Mouse (Mus musculus): ENCODE measurements around the gene Nudt12. TPM values are rescaled to one million over a fixed set of nuclear protein-coding genes. Genes with fewer than 3 reads are reported as not detected.

Nudt12 gene
- not detected in 2 replicates for polyA plus RNA-seq (2012)

GRCm38 (mm10) chr17:59013091-59013459, at the start of gene Nudt12:
Gene Nudt12 (minus strand): TSS chr17:59013372.
- TF ChIP-seq GATA1 (IDR thresholded peaks at IDR 0.05; ENCODE audit: low read length), result no peak

- TF ChIP-seq GATA1 (IDR thresholded peaks at IDR 0.05; ENCODE audit: low read length), result no peak
These were observed 40.1 kb upstream of the Nudt12 start for GRCm38 (mm10) chr17:59053306-59053705.

- no peak for TF ChIP-seq GATA1 (IDR thresholded peaks at IDR 0.05; ENCODE audit: low read length)
These were observed 26.6 kb upstream of the Nudt12 start for GRCm38 (mm10) chr17:59039754-59040153.

GRCm38 (mm10) chr17:59033445-59033844, 20.3 kb upstream of the Nudt12 start:
- TF ChIP-seq GATA1 (IDR thresholded peaks at IDR 0.05; ENCODE audit: low read length), result no peak

GRCm38 (mm10) chr17:59026336-59026735, 13.2 kb upstream of the Nudt12 start:
- no peak for TF ChIP-seq GATA1 (IDR thresholded peaks at IDR 0.05; ENCODE audit: low read length)

GRCm38 (mm10) chr17:59024502-59024901, 11.3 kb upstream of the Nudt12 start:
- TF ChIP-seq GATA1 (IDR thresholded peaks at IDR 0.05; ENCODE audit: low read length), result no peak

GRCm38 (mm10) chr17:59023971-59024370, 10.8 kb upstream of the Nudt12 start:
- no peak for TF ChIP-seq GATA1 (IDR thresholded peaks at IDR 0.05; ENCODE audit: low read length)

- TF ChIP-seq GATA1 (IDR thresholded peaks at IDR 0.05; ENCODE audit: low read length), result no peak
These were observed 5.5 kb upstream of the Nudt12 start for GRCm38 (mm10) chr17:59018666-59019065.

GRCm38 (mm10) chr17:59012421-59013090, 616 bp downstream of the Nudt12 start:
- no peak for TF ChIP-seq GATA1 (IDR thresholded peaks at IDR 0.05; ENCODE audit: low read length)

GRCm38 (mm10) chr17:59011546-59012307, 1.4 kb downstream of the Nudt12 start:
- TF ChIP-seq GATA1 (IDR thresholded peaks at IDR 0.05; ENCODE audit: low read length), result no peak

GRCm38 (mm10) chr17:58991275-58991674, 21.9 kb downstream of the Nudt12 start, which contains the start of gene Pdzph1:
Gene Pdzph1 (minus strand): TSS chr17:58991375.
- no peak for TF ChIP-seq GATA1 (IDR thresholded peaks at IDR 0.05; ENCODE audit: low read length)

- no peak for TF ChIP-seq GATA1 (IDR thresholded peaks at IDR 0.05; ENCODE audit: low read length)
These were observed 39.9 kb downstream of the Nudt12 start for GRCm38 (mm10) chr17:58973237-58973636.

- TF ChIP-seq GATA1 (IDR thresholded peaks at IDR 0.05; ENCODE audit: low read length), result no peak
These were observed 53.3 kb downstream of the Nudt12 start for GRCm38 (mm10) chr17:58959905-58960304.

GRCm38 (mm10) chr17:58957055-58957454, 56.1 kb downstream of the Nudt12 start:
- no peak for TF ChIP-seq GATA1 (IDR thresholded peaks at IDR 0.05; ENCODE audit: low read length)

Other genes starting within 250 kb of the Nudt12 start
- gene Pdzph1, start 22.0 kb downstream of the Nudt12 start, polyA plus RNA-seq (2012), result not detected in 2 replicates